Mouse (Mus musculus) liver, adult 2 months (tissue): ENCODE measurements at regions not wholly inside any gene's neighbourhood (a gene's known extent, or its start where the extent isn't known, plus 50 kb on each side); places are given as distances from the start of the nearest gene placed in this dataset.

Experiments used
- CTCF ChIP-seq: fragments of 200-500 bp; IDR thresholded peaks from 2 replicates; pipeline ENCODE4 v1.5.1; 2011; ENCODE audit warnings: low read depth, low read length, control low read depth
- POLR2A ChIP-seq: fragments of 200-500 bp; IDR thresholded peaks from 2 replicates; pipeline ENCODE4 v1.6.1; 2011; ENCODE audit warnings: low read length, control low read depth; ENCODE audit not compliant: insufficient read depth; ENCODE audit errors: extremely low read depth

DNA sequence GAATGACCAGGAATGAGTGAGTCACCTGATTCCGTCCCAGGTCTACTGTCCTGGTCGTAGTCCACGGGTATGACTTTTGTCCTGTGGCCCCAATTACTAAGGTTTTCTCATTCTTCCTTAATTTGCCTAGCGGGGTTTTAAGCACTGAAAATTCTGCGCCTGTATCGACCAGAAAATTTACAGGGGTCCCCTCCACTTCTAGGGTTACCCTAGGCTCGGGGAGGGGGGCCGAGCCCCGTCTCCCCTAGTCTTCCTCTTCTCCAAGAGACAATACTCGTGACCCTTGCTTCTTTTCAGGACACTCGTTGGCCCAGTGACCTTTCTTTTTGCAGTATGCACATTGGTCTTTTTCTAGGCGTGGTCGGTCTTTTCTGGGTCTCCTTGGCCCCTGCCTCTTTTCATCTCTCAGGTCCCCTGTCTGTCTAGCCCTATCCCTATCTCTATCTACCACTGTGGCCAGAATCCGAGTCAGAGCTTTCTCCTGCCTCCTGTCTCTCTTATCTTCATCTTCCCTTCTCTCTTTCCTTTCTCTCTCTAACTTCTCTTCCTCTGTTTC lies 277.8 kb downstream of the Gm21863 start:
- TF ChIP-seq POLR2A: no peak
- TF ChIP-seq CTCF: no peak
